Mouse (Mus musculus) left cerebral cortex, postnatal 36 days (tissue): ENCODE measurements around the gene Lhx4. TPM values are rescaled to one million over a fixed set of nuclear protein-coding genes. Genes with fewer than 3 reads are reported as not detected.

Source experiments
- total RNA-seq, 2 experiments: library from RNA; stranded (reverse); gene quantifications; 2 replicates each; pipeline ENCODE4 v1.2.3; 2021

The Lhx4 gene
- total RNA-seq, 2 experiments from 2014 or later, result not detected

Other genes starting within 250 kb of the Lhx4 start
- gene Acbd6, start 193.6 kb downstream of the Lhx4 start, total RNA-seq, result 100 to 1,000 TPM; 104 to 106 TPM
- 10 to 100 TPM; 31.8 to 32.1 TPM for gene Qsox1, start 61.2 kb upstream of the Lhx4 start, total RNA-seq
- gene Cep350, start 221.6 kb upstream of the Lhx4 start, total RNA-seq, result 10 to 100 TPM; 42.8 to 52.9 TPM